Mouse (Mus musculus) midbrain, postnatal 0 days (tissue): Measurements from ENCODE around the gene Ttc39b. TPM values are rescaled to one million over a fixed set of nuclear protein-coding genes. Genes with fewer than 3 reads are reported as not detected.

ENCODE experiments used
- ATAC-seq: fragments of 200-750 bp; cut with Nextera tagmentation; 2 replicates; pipeline ENCODE4 v1.8.0; 2017; ENCODE audit warnings: moderate number of reproducible peaks, mild to moderate bottlenecking, moderate TSS enrichment, moderate library complexity; ENCODE audit not compliant: low FRiP score
- DNase-seq: peaks from one replicate; pipeline ENCODE4 v3.0.0-alpha.2; 2015; ENCODE audit warnings: low spot score
- H3K27ac ChIP-seq: fragments of 300-500 bp; sonication (generic); 2 replicates; pipeline ENCODE4 v1.5.1; 2014; ENCODE audit warnings: low read depth, mild to moderate bottlenecking, low read length, mixed read lengths
- H3K27me3 ChIP-seq: fragments of 300-500 bp; sonication (generic); 2 replicates; pipeline ENCODE4 v1.6.1; 2014; ENCODE audit warnings: low read length, control low read depth, mixed read lengths; ENCODE audit not compliant: insufficient read depth
- H3K36me3 ChIP-seq: fragments of 300-500 bp; sonication (generic); 2 replicates; pipeline ENCODE4 v1.6.1; 2014; ENCODE audit warnings: low read length, control low read depth, mixed read lengths; ENCODE audit not compliant: insufficient read depth
- H3K4me1 ChIP-seq: fragments of 300-500 bp; sonication (generic); 2 replicates; pipeline ENCODE4 v1.6.1; 2014; ENCODE audit warnings: mild to moderate bottlenecking, control low read depth, antibody characterized with exemption, low read length, mixed read lengths; ENCODE audit not compliant: insufficient read depth
- H3K4me2 ChIP-seq: fragments of 300-500 bp; sonication (generic); 2 replicates; pipeline ENCODE4 v1.6.1; 2014; ENCODE audit warnings: low read depth, mild to moderate bottlenecking, low read length, mixed read lengths; ENCODE audit not compliant: poor library complexity, severe bottlenecking
- H3K4me3 ChIP-seq: fragments of 300-500 bp; sonication (generic); 2 replicates; pipeline ENCODE4 v1.5.1; 2014; ENCODE audit warnings: low read depth, mild to moderate bottlenecking, low read length, moderate library complexity
- H3K9ac ChIP-seq: fragments of 300-500 bp; sonication (generic); replicated peaks from 2 replicates; pipeline ENCODE4 v1.6.1; 2014; ENCODE audit warnings: mild to moderate bottlenecking, low read length, moderate library complexity, mixed read lengths; ENCODE audit not compliant: poor library complexity, severe bottlenecking
- H3K9me3 ChIP-seq: fragments of 300-500 bp; sonication (generic); 2 replicates; pipeline ENCODE4 v1.6.1; 2016; ENCODE audit warnings: low read length, control low read depth
- CTCF ChIP-seq: IDR thresholded peaks from 2 replicates; pipeline ENCODE4 v1.5.1; 2016; ENCODE audit warnings: antibody characterized with exemption, mild to moderate bottlenecking
- WGBS: fragments of 180-500 bp; shearing (Covaris S2); extraction: QIAGEN DNeasy Blood & Tissue Kit; methylation state at CpG from one replicate; pipeline ENCODE4 v1.1.7; 2014; 5-methylcytosine and 5-hydroxymethylcytosine counted together
- polyA plus RNA-seq: library from polyadenylated mRNA; unstranded; fragments of >200 nt; fragmentation: Nextera tagmentation; extraction: Ambion mirVana; gene quantifications from 2 replicates; pipeline ENCODE4 v1.2.1, GENCODE M21; 2015
- total RNA-seq: library from RNA; depleted of rRNA; stranded (reverse); fragments of >200 nt; gene quantifications from 2 replicates; pipeline ENCODE4 v1.2.3, GENCODE M21; 2014

Gene Ttc39b
- total and polyA plus RNA-seq, 2 experiments from 2014 or later: 5.7 to 14.7 TPM

DNA sequence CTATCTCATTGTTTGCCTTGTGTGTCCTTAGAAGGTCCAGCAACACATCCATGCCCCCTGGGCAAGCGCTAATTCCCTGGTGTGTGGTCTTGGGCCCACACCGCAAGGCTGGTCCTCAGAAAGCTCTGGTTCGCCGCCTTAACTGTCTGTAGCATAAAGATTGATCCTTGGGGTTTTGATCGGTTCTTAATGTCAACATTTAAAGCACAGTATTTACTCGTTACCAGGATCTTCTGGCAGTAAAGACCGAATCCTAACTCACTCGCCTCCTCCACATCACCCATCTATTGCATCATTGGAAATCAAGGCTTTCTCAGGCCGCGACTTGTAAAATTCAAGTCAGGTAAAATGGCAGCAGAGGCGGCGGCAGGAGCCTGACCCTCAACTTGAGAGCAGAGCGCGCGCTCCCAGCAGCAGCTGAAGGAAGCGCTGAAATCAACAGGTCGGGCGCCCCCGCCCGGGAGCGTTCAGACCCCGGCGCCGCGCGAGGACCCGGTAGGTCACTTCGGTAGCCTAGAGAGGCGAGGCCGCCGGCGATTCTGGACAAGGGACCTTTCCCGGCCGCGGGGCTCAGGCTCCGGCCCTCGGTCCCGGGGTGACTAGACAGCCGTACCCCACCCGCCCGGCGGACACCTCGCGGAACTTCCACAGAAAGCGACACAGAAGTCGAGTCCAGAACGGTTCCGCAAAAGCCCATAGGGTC lies 703 bp downstream of the Ttc39b start:
- Histone ChIP-seq H3K27ac (peak overlapping the region; percentile 57), H3K9ac (peak overlapping the region; percentile 63), H3K4me3 (peak overlapping the region; percentile 70), H3K36me3 (no peaks in the 10 kb centered on the region), H3K4me2 (peak overlapping the region; percentile 100), H3K4me1 (no peaks in the 10 kb centered on the region), H3K9me3 (no peaks in the 10 kb centered on the region), H3K27me3 (no peaks in the 10 kb centered on the region)
- 3% methylated on average over 48 of the region's 48 CpGs for WGBS
- TF ChIP-seq CTCF: peak; percentile 35
- DNase-seq (peak; percentile 68), ATAC-seq (peak; percentile 56)

DNA sequence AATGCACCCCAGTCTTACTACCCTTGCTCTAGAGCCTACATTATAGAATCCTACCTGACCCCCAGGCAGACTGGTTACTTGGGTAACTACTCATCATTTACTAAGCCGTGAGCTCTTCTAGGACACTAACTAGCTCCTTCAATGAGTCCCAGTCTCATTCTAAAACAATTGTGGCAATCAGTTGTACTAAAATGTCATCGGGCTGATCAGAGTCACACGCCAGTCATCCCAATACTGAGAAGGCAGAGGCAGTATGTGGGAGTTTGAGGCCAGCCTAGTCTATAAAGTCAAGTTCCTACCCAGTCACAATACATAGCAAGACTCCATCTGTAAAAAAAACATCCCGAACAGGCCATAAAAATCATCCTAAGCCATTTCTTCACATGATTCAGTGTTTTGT lies 4.3 kb downstream of the Ttc39b start:
- no peaks in the 10 kb centered on the region for H3K4me1 ChIP-seq
- H3K9ac ChIP-seq: no peak overlapping the region
- H3K27ac ChIP-seq: no peak overlapping the region
- no peak overlapping the region for H3K4me2 ChIP-seq
- ATAC-seq: no peak
- no peak for DNase-seq
- H3K36me3 ChIP-seq: no peaks in the 10 kb centered on the region
- 96% methylated on average over 4 of the region's 4 CpGs for WGBS
- no peaks in the 10 kb centered on the region for H3K9me3 ChIP-seq
- no peak for TF ChIP-seq CTCF
- no peak overlapping the region for H3K4me3 ChIP-seq
- no peaks in the 10 kb centered on the region for H3K27me3 ChIP-seq

DNA sequence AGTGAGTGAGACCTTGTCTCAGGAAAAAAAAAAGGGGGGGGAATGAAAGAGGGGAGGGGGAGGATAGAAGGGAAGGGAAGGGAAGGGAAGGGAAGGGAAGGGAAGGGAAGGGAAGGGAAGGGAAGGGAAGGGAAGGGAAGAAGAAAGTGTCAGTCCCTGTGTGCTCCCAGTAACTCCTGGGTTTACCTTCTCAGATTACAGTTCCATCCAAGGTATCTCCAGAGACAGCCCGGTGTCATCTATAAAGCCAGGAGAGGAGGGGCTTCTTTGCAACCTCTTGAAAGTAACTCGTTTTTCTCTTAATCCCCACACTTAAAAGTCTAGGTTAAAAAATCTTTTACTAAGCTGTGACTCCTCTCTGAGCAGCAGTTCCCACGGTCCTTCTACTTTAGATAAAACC lies 5.3 kb downstream of the Ttc39b start:
- WGBS: 43% methylated on average over 3 of the region's 3 CpGs
- H3K27ac ChIP-seq: no peak overlapping the region
- H3K9me3 ChIP-seq: no peaks in the 10 kb centered on the region
- no peak for TF ChIP-seq CTCF
- no peak overlapping the region for H3K9ac ChIP-seq
- H3K36me3 ChIP-seq: no peaks in the 10 kb centered on the region
- H3K27me3 ChIP-seq: no peaks in the 10 kb centered on the region
- ATAC-seq: no peak
- no peak overlapping the region for H3K4me3 ChIP-seq
- H3K4me2 ChIP-seq: no peak overlapping the region
- H3K4me1 ChIP-seq: no peaks in the 10 kb centered on the region
- no peak for DNase-seq

DNA sequence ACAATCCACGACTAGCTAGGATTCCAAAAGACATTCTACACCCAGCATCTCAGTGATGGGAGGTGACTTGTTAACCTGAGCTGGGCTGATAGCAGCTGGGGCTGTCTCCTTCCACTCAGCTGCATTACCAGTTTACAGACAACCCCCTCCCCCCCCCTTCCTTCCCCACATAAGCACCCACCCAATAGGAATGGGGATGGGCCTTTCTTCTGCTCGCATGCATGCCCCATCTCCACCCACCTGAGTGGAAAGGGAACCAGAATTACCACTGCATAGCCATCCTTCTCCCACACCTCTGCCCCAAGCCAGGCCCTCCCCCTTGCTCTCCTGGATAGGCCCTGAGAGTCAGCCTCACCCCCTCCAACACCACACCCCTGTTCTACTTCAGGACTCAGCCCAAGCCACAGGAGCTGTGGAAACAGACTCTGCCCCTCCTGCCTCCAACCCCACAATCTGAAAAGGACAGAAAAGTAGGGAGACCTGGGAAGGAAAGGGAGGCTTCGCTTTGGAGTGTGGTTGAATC lies 6.2 kb downstream of the Ttc39b start:
- Histone ChIP-seq H3K27ac (no peak overlapping the region), H3K4me1 (no peaks in the 10 kb centered on the region), H3K4me2 (no peak overlapping the region), H3K4me3 (no peak overlapping the region), H3K36me3 (no peaks in the 10 kb centered on the region), H3K9ac (no peak overlapping the region), H3K27me3 (no peaks in the 10 kb centered on the region), H3K9me3 (no peaks in the 10 kb centered on the region)
- 82% methylated on average over 3 of the region's 3 CpGs for WGBS
- no peak; the same call in 1 of the 2 replicates for ATAC-seq
- TF ChIP-seq CTCF: no peak
- no peak for DNase-seq

DNA sequence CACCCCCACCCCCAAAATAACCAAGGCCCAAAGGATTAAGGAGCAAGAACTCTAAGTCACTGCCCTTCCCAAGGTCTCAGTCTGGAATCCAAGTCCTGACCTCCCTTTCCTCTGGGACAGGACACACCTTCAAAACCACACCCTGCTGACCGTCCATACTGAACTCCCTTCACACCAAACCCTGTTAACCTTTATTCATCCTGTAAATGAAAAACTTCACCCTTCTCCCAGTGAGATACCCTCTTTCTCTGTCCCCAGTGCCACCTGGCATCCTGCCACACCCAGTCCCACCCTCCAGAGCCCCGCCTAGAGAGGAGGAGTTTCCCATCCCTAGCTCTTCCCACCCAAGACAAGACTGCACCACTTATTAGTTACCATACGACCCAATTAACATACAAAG lies 7.3 kb downstream of the Ttc39b start:
- WGBS: 85% methylated on average over 3 of the region's 3 CpGs

DNA sequence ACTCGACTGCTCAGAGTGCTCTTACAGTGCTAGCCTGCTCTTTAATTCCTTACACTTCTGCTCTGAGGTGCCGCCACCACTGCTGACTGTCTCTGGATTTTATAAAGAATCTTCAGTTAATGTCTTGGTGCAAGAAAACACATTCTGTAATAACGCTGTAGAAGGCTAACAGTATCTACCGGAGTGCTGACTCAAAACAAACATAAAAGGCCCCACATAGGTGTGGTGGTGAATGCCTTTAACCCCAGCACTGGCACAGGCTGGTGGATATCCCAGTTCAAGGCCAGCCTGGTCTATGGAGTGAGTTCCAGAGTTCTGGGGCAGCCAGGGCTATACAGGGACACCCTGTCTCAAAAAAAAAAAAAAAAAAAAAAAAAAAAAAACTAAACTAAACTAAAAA lies 8.1 kb downstream of the Ttc39b start:
- Histone ChIP-seq H3K27me3 (no peaks in the 10 kb centered on the region), H3K4me1 (no peaks in the 10 kb centered on the region), H3K9me3 (no peaks in the 10 kb centered on the region), H3K4me3 (no peak overlapping the region), H3K9ac (no peak overlapping the region), H3K4me2 (no peak overlapping the region), H3K27ac (no peak overlapping the region), H3K36me3 (no peaks in the 10 kb centered on the region)
- no peak for DNase-seq
- TF ChIP-seq CTCF: no peak
- no peak for ATAC-seq
- WGBS: 75% methylated on average over 4 of the region's 4 CpGs

More for the DNA sequence above, 7.3 kb downstream of the Ttc39b start:
- Histone ChIP-seq H3K9me3 (no peaks in the 10 kb centered on the region), H3K4me2 (no peak overlapping the region), H3K27me3 (no peaks in the 10 kb centered on the region), H3K27ac (no peak overlapping the region), H3K4me1 (no peaks in the 10 kb centered on the region), H3K36me3 (no peaks in the 10 kb centered on the region), H3K4me3 (no peak overlapping the region), H3K9ac (no peak overlapping the region)
- no peak for ATAC-seq
- DNase-seq: no peak
- TF ChIP-seq CTCF: no peak
